1 mouse cellular context compared by ENCODE assay signal in genomic region chr16:4558384-4558979, GRCm38 (mm10).
TF ChIP-seq lines count a peak whose summit lies in the region.

No protein-coding gene starts in this region.

TF ChIP-seq in MEL, 35 proteins besides CTCF, POLR2A, EP300 and RAD21 (continued from another document):
- TF ChIP-seq CHD2 (IDR thresholded peaks at IDR 0.05; ENCODE audit: low read length), result no peak
- TF ChIP-seq JUND (IDR thresholded peaks at IDR 0.05; ENCODE audit: low read depth, low read length), result no peak
- TF ChIP-seq MAZ (IDR thresholded peaks at IDR 0.05; ENCODE audit: low read depth, low read length), result peak; percentile 63; the same call in 1 of the 2 replicates
- no peak for TF ChIP-seq CHD1 (IDR thresholded peaks at IDR 0.05; ENCODE audit: low read depth, low read length)
- TF ChIP-seq POLR2AphosphoS5 (IDR thresholded peaks at IDR 0.05; ENCODE audit: borderline replicate concordance, low read depth, low read length), result no peak
- TF ChIP-seq ZKSCAN1 (IDR thresholded peaks at IDR 0.05; ENCODE audit: low read depth, low read length), result no peak
- peak; percentile 91 for TF ChIP-seq SIN3A (IDR thresholded peaks at IDR 0.05; ENCODE audit: low read length)
- TF ChIP-seq TAL1 (IDR thresholded peaks at IDR 0.05; ENCODE audit: low read length), result no peak
- no peak for TF ChIP-seq ZNF384 (IDR thresholded peaks at IDR 0.05; ENCODE audit: low read depth, low read length)
- TF ChIP-seq TCF12 (IDR thresholded peaks at IDR 0.05; ENCODE audit: low read depth, low read length), result 0 out of 2 replicates have a peak, but pooled peaks have one; percentile 48
- peak; percentile 48 for TF ChIP-seq MAX (IDR thresholded peaks at IDR 0.05; ENCODE audit: low read length)
- TF ChIP-seq NRF1 (IDR thresholded peaks at IDR 0.05; ENCODE audit: insufficient read depth, low read depth, low read length, poor library complexity, severe bottlenecking), result no peak
- 0 out of 2 replicates have a peak, but pooled peaks have one; percentile 13 for TF ChIP-seq ZMIZ1 (IDR thresholded peaks at IDR 0.05; ENCODE audit: low read depth, low read length)
- TF ChIP-seq MYB (IDR thresholded peaks at IDR 0.05; ENCODE audit: low read depth, low read length), result no peak
- 0 out of 2 replicates have a peak, but pooled peaks have one; percentile 0 for TF ChIP-seq MAFK (IDR thresholded peaks at IDR 0.05; ENCODE audit: borderline replicate concordance, low read depth, low read length)
- TF ChIP-seq GABPA (IDR thresholded peaks at IDR 0.05; ENCODE audit: low read depth, low read length), result no peak
